Mouse (Mus musculus): ENCODE measurements around the gene Slc2a6. TPM values are rescaled to one million over a fixed set of nuclear protein-coding genes. Genes with fewer than 3 reads are reported as not detected.

Slc2a6 gene
- polyA plus RNA-seq, 1 experiment from 2014 or later = 9.3 TPM

- WGBS = 31% methylated on average over 4 of the region's 4 CpGs
- Histone ChIP-seq H3K4me1 (replicated peaks) (peaks cover 15% of the 10 kb centered on the region), H3K9me3 (no peaks in the 10 kb centered on the region), H3K27me3 (no peaks in the 10 kb centered on the region), H3K4me3 (no peak overlapping the region), H3K9ac (no peak overlapping the region), H3K36me3 (no peaks in the 10 kb centered on the region), H3K4me2 (no peak overlapping the region), H3K27ac (replicated peaks) (0 out of 2 replicates have a peak overlapping the region, but pooled peaks have one; percentile 18)
- no peak for ATAC-seq (ENCODE audit: low read depth)
Measured at GRCm38 (mm10) chr2:27058251-27058650, 30.5 kb upstream of the Slc2a6 start.

DNA sequence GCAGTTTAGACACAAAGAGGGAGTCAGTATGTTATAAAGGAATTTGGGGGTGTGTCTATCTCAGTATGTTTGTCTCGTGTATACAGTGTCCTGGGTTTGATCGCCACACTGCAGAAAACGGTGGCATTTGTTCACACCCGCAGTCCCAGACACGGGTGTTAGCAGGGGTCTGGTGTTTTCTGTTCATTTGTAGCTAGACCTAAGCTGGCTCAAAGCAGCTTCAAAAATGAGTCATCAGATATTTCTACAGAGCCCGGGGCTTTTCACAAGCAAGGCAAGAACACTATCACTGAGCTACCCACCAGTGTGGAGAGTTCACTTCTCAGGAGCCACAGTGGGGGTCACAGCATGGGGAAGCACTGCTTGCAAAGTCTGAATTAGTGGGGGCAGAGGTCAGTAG, 21.6 kb upstream of the Slc2a6 start:
- H3K4me2 ChIP-seq = no peak overlapping the region
- no peak overlapping the region for H3K9ac ChIP-seq
- H3K27ac ChIP-seq (replicated peaks) = no peak overlapping the region
- no peaks in the 10 kb centered on the region for H3K4me1 ChIP-seq (replicated peaks)
- WGBS = 48% methylated on average over 6 of the region's 6 CpGs
- no peaks in the 10 kb centered on the region for H3K9me3 ChIP-seq
- H3K36me3 ChIP-seq = no peaks in the 10 kb centered on the region
- ATAC-seq (ENCODE audit: low read depth) = no peak
- no peak overlapping the region for H3K4me3 ChIP-seq
- H3K27me3 ChIP-seq = no peaks in the 10 kb centered on the region

DNA sequence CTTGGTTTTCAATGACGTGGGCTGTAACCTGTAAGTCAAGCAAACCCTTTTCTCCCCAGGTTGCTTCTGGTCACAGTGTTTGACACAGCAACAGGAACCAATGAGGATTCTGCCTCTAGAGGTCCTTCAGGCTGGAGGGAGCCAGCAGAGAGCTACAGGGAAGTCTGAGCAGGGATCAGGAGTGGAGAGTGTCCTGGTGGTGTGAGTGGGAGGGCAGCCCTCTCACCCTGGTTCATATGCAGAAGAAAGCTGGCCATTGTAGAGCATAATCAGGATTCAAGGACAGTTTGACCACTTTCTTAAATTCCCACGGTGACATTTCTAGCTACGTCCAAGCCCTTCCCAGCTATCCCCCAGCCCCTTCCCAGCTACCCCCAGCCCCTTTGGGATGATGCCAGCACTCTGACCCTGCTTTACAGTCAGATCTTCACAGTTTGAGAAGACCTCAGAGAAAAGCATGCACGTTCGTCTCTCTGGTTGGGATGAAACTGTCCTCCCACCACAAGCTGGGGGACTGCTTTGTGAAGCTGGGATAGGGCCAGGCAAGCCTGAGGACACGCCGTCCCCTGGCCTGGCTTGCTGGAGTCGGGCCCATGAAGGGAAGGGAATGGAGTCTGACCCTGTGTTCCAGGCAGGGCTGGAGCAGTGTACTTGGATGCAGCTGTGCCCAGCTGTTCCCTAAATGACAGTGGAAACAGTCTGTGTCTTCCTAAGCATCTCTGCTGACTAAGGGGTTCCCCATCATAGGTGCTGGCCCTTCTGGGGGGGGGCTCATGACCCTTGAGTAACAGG, 18.4 kb upstream of the Slc2a6 start:
- Histone ChIP-seq H3K4me2 (no peak overlapping the region), H3K27me3 (no peaks in the 10 kb centered on the region), H3K4me1 (replicated peaks) (no peaks in the 10 kb centered on the region), H3K4me3 (no peak overlapping the region), H3K9me3 (no peaks in the 10 kb centered on the region), H3K36me3 (no peaks in the 10 kb centered on the region), H3K9ac (no peak overlapping the region), H3K27ac (replicated peaks) (no peak overlapping the region)
- WGBS = 73% methylated on average over 8 of the region's 8 CpGs
- no peak for ATAC-seq (ENCODE audit: low read depth)

DNA sequence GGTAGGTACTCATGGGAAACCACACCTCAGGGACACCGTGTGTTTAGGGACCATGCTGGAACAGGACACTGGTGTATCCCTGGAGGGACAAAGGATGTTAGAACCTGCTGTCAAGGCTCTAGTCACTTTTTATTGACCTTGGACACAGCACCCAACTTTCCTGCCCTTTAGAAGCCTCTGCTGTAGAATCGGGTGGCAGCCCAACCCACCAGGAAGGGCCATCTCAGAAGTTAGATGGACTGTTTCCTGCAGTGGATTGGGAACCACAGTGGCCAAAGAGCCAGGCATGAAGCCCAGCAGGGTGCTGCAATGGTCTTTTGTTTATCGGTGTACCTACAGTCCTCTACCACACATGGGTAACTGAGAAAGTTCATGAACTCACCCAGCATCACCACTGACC, 16.8 kb upstream of the Slc2a6 start:
- Histone ChIP-seq H3K4me1 (replicated peaks) (no peaks in the 10 kb centered on the region), H3K4me3 (no peak overlapping the region), H3K4me2 (no peak overlapping the region), H3K9ac (no peak overlapping the region), H3K9me3 (no peaks in the 10 kb centered on the region), H3K27me3 (no peaks in the 10 kb centered on the region), H3K36me3 (no peaks in the 10 kb centered on the region), H3K27ac (replicated peaks) (no peak overlapping the region)
- WGBS = 64% methylated on average over 3 of the region's 3 CpGs
- no peak for ATAC-seq (ENCODE audit: low read depth)

DNA sequence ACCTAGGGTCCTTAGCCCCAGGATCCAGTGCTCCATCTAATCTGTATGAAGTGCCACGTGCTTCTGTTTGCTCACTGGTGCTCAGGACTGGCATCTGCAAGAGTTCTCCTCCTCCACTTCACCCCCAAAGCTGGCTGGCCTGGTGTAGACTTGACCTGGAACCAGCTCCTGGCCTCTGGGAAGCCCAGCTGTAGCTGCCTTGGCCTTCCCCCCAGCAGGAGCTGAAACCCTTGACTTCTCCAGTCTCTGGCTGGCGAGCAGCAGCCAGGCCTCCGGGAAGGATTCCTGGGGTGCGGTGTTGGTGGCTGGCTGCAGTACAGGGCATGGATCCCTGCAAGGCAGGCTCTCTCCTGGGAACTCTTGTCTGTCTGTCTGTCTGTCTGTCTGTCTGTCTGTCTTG, 16.4 kb upstream of the Slc2a6 start:
- Histone ChIP-seq H3K4me1 (replicated peaks) (no peaks in the 10 kb centered on the region), H3K4me2 (no peak overlapping the region), H3K4me3 (no peak overlapping the region), H3K27ac (replicated peaks) (no peak overlapping the region), H3K9ac (0 out of 2 replicates have a peak overlapping the region, but pooled peaks have one; percentile 19), H3K36me3 (no peaks in the 10 kb centered on the region), H3K27me3 (no peaks in the 10 kb centered on the region), H3K9me3 (no peaks in the 10 kb centered on the region)
- no peak for ATAC-seq (ENCODE audit: low read depth)
- WGBS = 80% methylated on average over 4 of the region's 4 CpGs

DNA sequence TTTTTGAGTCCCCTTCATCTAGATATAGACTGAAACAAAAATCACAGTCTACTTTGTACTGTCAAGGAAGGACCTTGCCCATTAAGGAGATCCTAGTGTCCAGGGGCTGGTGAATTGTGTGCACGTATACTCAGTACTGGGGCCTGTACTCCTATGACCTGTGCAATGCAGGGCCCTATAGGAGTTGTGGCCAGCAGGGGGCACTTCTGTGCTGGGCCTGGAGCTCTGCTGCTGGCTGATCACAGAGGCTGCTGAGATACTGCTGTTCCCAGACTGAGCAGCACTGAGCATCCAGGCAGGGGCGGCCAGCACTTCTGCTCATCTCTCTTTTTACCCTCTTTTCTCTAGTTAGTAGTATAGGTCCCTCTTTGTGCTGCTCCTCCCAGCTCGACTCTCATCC, 15.7 kb upstream of the Slc2a6 start:
- H3K4me3 ChIP-seq = no peak overlapping the region
- no peak overlapping the region for H3K4me2 ChIP-seq
- no peaks in the 10 kb centered on the region for H3K27me3 ChIP-seq
- no peaks in the 10 kb centered on the region for H3K36me3 ChIP-seq
- no peaks in the 10 kb centered on the region for H3K9me3 ChIP-seq
- H3K27ac ChIP-seq (replicated peaks) = no peak overlapping the region
- peak; percentile 91 for ATAC-seq (ENCODE audit: low read depth)
- H3K9ac ChIP-seq = no peak overlapping the region
- WGBS = 30% methylated on average over 3 of the region's 3 CpGs
- no peaks in the 10 kb centered on the region for H3K4me1 ChIP-seq (replicated peaks)

GRCm38 (mm10) chr2:27042131-27042844, 14.5 kb upstream of the Slc2a6 start:
- H3K27me3 ChIP-seq = no peaks in the 10 kb centered on the region
- H3K4me1 ChIP-seq (replicated peaks) = no peaks in the 10 kb centered on the region
- H3K4me3 ChIP-seq = no peak overlapping the region
- H3K9me3 ChIP-seq = no peaks in the 10 kb centered on the region
- H3K4me2 ChIP-seq = no peak overlapping the region
- ATAC-seq (ENCODE audit: low read depth) = no peak
- H3K9ac ChIP-seq = no peak overlapping the region
- H3K27ac ChIP-seq (replicated peaks) = no peak overlapping the region
- 66% methylated on average over 8 of the region's 8 CpGs for WGBS
- H3K36me3 ChIP-seq = no peaks in the 10 kb centered on the region

DNA sequence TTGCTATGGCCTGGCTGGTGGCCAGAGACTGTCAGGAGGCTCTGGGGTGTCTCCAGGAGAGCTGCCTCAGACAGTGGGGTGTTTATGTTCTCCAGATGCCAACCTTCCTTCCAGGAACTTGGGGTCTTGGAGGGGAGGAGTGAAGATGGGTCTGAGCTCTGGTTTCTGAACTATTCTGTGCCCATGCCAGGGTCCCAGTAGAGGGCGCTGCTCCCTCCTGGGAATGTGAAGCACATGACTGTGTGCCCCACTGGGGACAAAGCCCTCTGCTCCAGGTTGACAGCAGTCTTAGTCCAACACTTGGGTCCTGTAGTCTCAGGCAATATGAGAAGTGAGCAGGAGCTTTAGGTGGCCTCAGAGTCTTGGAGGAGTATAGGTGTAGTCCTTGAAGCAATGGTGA, 11.5 kb upstream of the Slc2a6 start:
- Histone ChIP-seq H3K4me3 (no peak overlapping the region), H3K27ac (replicated peaks) (no peak overlapping the region), H3K9ac (no peak overlapping the region), H3K9me3 (no peaks in the 10 kb centered on the region), H3K4me2 (no peak overlapping the region), H3K27me3 (no peaks in the 10 kb centered on the region), H3K36me3 (no peaks in the 10 kb centered on the region), H3K4me1 (replicated peaks) (no peaks in the 10 kb centered on the region)
- no peak for ATAC-seq (ENCODE audit: low read depth)
- WGBS = 5% methylated on average over 1 of the region's 1 CpGs

- Histone ChIP-seq H3K27ac (replicated peaks) (no peak overlapping the region), H3K4me1 (replicated peaks) (no peaks in the 10 kb centered on the region), H3K9ac (no peak overlapping the region), H3K4me3 (no peak overlapping the region), H3K36me3 (no peaks in the 10 kb centered on the region), H3K9me3 (no peaks in the 10 kb centered on the region), H3K27me3 (no peaks in the 10 kb centered on the region), H3K4me2 (no peak overlapping the region)
- ATAC-seq (ENCODE audit: low read depth) = 0 out of 2 replicates have a peak, but pooled peaks have one; percentile 68
- 0% methylated on average over 3 of the region's 3 CpGs for WGBS
Measured at GRCm38 (mm10) chr2:27038596-27038995, 10.8 kb upstream of the Slc2a6 start.

DNA sequence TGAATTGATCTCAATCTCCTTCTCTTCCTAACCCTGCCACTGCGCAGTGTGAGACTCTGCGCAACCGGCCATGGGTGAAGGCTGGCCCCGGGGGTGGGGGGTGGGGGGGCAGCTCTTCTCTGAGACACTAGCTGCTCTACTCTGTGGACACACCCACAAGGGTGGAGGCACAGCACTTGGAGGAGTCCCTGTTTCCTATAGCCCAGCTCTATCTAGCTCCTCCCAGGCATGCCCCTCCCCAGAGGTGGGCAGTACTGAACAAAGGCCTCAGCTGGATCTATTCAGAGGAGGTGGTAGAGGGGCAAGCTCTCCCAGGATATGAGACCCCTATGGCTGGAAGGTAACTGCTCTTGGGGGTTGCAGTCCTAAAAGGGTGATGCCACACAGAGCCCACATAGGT, 9.2 kb upstream of the Slc2a6 start:
- Histone ChIP-seq H3K9me3 (no peaks in the 10 kb centered on the region), H3K4me2 (no peak overlapping the region), H3K36me3 (no peaks in the 10 kb centered on the region), H3K4me1 (replicated peaks) (no peaks in the 10 kb centered on the region), H3K27me3 (no peaks in the 10 kb centered on the region), H3K4me3 (no peak overlapping the region), H3K27ac (replicated peaks) (no peak overlapping the region), H3K9ac (no peak overlapping the region)
- ATAC-seq (ENCODE audit: low read depth) = peak; percentile 27; the same call in 1 of the 2 replicates
- WGBS = 60% methylated on average over 4 of the region's 4 CpGs

GRCm38 (mm10) chr2:27036003-27036402, 8.2 kb upstream of the Slc2a6 start:
- Histone ChIP-seq H3K9me3 (no peaks in the 10 kb centered on the region), H3K27ac (replicated peaks) (no peak overlapping the region), H3K4me3 (no peak overlapping the region), H3K4me1 (replicated peaks) (no peaks in the 10 kb centered on the region), H3K27me3 (no peaks in the 10 kb centered on the region), H3K36me3 (no peaks in the 10 kb centered on the region), H3K4me2 (no peak overlapping the region), H3K9ac (no peak overlapping the region)
- no peak for ATAC-seq (ENCODE audit: low read depth)
- WGBS = 78% methylated on average over 3 of the region's 3 CpGs

DNA sequence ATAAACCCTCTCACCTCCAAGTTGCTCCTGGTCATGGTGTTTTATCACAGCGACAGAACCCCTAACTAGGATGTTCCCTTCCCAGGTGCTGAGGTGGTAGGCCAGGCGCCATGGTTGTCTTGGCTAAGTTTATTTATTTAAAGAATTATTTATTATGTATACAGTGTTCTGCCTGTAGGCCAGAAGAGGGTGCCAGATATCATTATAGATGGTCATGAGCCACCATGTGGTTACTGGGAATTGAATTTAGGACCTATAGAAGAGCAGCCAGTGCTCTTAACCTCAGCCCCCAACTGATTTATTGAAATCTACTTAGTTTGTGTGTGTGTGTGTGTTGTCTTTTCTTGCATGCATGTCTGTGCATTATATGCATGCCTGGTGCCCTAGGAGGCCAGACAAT, 4.6 kb upstream of the Slc2a6 start:
- 84% methylated on average over 2 of the region's 2 CpGs for WGBS
- Histone ChIP-seq H3K4me3 (no peak overlapping the region), H3K27me3 (peaks cover 17% of the 10 kb centered on the region)

More for the DNA sequence above, 4.6 kb upstream of the Slc2a6 start:
- no peak for ATAC-seq (ENCODE audit: low read depth)
- Histone ChIP-seq H3K9me3 (no peaks in the 10 kb centered on the region), H3K4me1 (replicated peaks) (peaks cover 11% of the 10 kb centered on the region), H3K4me2 (no peak overlapping the region), H3K9ac (no peak overlapping the region), H3K36me3 (no peaks in the 10 kb centered on the region), H3K27ac (replicated peaks) (no peak overlapping the region)
